Mouse (Mus musculus): ENCODE results near the gene Hs3st4.

The Hs3st4 gene

GRCm38 (mm10) chr7:123982461-123983038, at the start of gene Hs3st4:
Gene Hs3st4, plus strand, starts transcription at chr7:123982869.
- no peak for DNase-seq (ENCODE audit: low spot score)

DNA sequence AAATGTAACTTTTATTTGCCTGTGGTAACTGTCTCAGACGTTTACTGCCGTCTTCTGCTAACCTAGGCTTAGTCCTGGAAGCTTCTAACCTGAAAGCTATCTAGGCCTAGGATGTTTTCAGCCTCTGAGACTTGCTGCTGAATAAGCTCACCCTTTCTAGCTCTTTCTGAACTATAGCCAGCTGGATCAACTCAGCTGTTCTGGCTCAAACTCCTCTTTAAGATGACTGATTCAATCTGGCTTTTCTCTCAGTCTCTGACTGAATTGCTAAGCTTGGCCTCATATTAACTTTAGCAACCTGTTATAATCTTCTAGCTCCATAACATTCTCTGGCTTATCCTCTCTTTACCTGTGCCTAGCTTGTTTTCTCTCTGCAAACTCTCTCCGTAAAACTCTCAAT, 35.8 kb upstream of the Hs3st4 start:
- DNase-seq (ENCODE audit: low spot score): no peak

- DNase-seq (ENCODE audit: low spot score): no peak
These were observed 19.6 kb upstream of the Hs3st4 start for GRCm38 (mm10) chr7:123963021-123963420.

DNA sequence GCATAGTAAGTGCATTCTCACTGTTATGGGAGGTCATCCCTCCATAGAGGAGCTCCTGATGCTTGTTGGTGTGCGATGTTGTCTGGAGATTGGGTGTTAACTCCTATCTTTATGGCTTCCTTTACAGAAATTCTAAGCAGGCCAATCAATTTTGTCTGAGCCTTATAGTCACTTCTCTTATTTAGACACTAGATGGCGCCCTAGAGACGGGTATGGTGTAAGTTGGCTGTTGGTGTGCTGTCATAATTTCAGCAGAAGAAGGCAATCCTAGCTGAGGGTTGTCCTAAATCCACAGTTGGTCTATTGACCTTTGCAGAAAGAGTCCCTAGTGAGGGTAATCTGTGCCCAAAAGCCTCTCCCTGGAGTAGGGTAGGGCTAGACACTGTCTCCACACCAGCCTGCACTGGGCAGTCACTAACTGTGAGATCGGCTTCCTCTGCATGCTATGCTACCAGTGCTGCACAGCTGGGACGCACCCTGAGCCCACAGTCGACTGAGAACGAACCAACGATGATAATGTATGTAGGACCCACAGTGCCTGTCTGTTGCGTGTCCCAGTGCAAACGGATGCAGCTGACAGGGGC, 18.0 kb upstream of the Hs3st4 start:
- no peak for DNase-seq (ENCODE audit: low spot score)

- no peak for DNase-seq (ENCODE audit: low spot score)
These were observed 17.2 kb upstream of the Hs3st4 start for GRCm38 (mm10) chr7:123965515-123965914.

GRCm38 (mm10) chr7:123975441-123975840, 7.2 kb upstream of the Hs3st4 start:
- DNase-seq (ENCODE audit: low spot score): no peak

DNA sequence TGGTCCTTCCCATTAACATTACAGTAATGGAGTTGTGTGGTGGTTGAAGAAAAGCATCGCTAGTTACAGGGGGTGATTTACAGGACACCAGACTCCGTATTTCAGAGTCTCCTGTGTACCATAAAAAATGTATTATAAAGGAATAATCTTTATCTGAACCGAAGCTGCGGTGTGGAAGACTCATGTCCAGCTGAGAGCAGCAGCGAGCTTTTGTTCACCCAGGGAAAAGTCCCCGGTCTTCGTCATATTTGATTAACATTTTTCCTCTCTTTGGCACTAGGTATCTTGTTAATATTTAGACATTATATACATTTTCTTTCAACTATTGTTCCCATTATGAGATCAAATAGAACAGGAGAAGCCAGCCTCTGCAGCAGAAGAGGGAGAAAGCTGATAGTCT, 1.2 kb upstream of the Hs3st4 start:
- DNase-seq (ENCODE audit: low spot score): no peak

DNA sequence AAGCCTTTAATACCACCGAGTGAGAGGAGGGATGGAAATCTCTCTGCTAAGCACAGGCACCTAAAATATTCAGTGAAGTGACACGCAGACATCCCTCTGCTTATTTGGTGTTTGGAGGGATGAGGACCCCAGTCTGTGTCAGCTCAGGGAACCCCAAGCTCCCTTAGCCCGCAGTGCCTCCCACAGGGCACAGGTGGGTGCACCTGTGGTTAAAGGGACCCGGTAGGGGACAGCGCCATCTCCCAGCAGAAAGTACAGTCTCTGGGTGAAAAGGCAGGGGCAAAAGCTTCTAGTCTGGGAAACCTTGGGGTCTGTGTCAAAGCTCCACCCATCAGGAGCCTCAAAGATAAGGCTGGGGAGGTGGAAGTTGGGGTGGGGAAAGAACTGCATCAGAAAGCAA, 659 bp upstream of the Hs3st4 start:
- no peak for DNase-seq (ENCODE audit: low spot score)

DNA sequence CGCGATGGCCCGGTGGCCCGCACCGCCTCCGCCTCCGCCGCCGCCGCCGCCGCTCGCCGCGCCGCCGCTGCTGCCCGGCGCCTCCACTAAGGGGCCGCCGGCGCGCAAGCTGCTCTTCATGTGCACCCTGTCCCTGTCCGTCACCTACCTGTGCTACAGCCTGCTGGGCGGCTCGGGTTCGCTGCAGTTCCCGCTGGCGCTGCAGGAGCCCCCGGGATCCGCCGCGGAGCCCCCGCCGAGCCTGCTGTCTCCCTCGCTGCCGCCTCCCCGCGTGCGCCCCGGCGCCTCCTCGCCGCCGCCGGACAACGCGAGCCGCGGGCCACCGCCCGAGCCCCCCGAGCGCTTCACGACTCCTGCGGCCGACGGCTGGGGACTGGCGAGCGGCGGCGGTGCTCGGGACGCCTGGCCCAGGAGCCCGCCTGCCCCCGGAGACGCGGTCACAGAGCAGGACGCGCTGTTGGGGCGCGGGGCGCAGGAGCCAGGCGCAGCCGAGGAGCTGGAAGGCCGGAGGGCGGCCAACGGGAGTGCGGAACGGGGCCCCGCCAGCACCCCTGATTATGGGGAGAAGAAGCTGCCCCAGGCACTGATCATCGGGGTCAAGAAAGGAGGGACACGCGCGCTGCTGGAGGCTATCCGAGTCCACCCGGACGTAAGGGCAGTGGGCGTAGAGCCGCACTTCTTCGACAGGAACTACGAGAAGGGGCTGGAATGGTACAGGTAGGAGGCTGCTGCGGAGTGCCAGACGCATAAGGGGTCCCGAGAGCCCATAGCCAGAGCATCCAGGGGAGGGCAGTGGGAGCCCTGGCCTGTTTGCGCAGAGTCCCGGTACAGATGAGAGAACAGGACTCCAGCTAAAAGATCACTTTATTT, 743 bp downstream of the Hs3st4 start:
- DNase-seq (ENCODE audit: low spot score): no peak

DNA sequence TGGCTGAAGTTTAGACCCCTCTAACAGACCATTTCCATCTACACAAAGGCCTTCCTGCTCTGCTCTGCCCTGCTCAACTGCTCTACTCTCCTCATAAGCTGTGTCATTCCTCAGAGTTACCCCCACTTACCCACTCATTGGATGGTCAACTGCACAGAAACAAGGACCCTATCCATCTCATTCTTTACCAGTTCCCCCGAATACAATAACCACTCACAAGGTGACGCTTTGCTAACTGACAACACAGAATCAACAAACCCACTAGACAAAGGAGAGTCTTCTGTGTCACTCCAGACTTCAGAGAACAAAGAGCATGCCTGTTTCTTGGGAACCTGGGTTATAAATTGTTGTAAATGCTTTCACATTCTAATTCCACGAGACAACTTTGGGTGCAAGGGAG, 9.5 kb downstream of the Hs3st4 start:
- no peak for DNase-seq (ENCODE audit: low spot score)

GRCm38 (mm10) chr7:123997266-123997665, 14.6 kb downstream of the Hs3st4 start:
- DNase-seq (ENCODE audit: low spot score): no peak

GRCm38 (mm10) chr7:123998601-123999000, 15.9 kb downstream of the Hs3st4 start:
- DNase-seq (ENCODE audit: low spot score): no peak

- no peak for DNase-seq (ENCODE audit: low spot score)
These were observed 44.2 kb downstream of the Hs3st4 start for GRCm38 (mm10) chr7:124026908-124027307.

DNA sequence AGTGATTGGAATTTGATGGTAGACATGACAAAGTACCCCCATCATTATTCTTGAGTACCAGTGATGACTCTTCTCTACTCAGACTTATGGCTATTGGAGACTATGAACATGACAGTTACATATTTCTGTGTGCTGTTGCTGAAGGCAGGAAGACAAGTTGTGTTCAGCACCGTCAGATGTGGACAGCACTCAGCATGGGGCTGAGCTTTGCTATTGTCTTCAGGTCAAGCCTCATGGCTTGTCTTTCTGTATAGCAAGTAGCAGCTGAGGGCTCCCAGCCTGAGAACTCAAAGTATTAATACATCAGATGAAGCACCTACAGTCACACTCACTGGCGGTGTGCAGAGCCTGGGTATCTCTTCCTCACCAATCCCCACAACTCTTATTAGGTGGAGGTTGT, 49.6 kb downstream of the Hs3st4 start:
- DNase-seq (ENCODE audit: low spot score): no peak

GRCm38 (mm10) chr7:124033332-124033731, 50.7 kb downstream of the Hs3st4 start:
- DNase-seq (ENCODE audit: low spot score): no peak

DNA sequence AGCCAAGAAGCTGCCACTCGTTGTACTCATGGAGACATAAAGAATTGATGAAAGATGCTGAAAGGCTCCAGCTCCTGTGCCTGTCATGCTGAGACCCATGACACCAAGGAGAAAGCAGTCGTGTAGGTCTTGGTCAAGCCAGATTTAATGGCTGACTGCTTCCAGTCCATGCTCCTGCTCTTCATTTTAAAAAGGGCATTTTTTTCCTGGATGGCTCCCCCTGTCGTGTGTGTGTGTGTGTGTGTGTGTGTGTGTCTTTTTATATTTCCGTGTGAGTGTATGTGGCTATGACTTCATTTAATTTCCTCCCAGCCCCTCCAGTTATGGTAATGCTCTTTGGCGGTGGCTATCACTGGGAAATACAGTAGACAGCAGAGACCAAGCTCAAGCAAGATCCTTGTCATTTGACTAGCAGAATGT, 54.6 kb downstream of the Hs3st4 start:
- no peak for DNase-seq (ENCODE audit: low spot score)

DNA sequence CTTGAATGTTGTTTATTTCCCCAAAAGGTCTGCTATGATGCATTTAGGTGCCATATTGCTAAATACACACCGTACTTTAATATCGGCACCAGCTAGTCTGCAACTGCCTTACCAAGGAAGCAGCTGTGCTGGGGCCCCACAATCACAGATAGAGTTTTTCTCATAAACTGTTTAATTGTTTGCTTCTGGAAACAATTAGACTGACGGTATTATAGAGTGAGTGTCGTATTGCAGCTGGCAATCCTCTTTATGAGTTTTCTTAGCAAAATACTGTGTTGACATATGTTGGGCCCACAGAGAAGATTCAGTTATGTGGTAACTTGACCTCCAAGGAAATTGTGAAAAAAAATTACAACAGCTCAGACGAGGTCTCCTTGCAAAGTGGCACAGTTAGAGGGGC, 56.5 kb downstream of the Hs3st4 start:
- DNase-seq (ENCODE audit: low spot score): no peak

DNA sequence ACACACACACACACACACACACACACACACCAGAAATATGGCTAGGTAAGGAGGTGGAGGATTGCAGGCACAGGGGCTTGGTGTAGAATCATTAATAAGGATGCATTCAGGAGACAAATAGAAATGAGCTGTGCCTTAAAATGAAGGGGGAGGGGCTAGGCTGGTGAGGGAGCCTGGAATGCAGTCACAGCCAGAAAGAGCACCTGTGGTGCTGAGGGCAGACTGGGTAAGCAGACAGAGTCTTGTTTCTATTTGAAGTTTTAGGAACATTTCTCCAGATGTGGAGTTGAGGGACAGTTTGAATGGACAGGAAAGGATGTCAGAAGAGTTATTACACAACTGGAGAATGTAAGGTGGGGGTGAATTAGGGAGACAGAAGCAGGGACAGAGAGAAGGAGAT, 64.7 kb downstream of the Hs3st4 start:
- no peak for DNase-seq (ENCODE audit: low spot score)

GRCm38 (mm10) chr7:124048971-124049370, 66.3 kb downstream of the Hs3st4 start:
- DNase-seq (ENCODE audit: low spot score): no peak

GRCm38 (mm10) chr7:124050421-124050820, 67.8 kb downstream of the Hs3st4 start:
- no peak for DNase-seq (ENCODE audit: low spot score)

- no peak for DNase-seq (ENCODE audit: low spot score)
These were observed 101.1 kb downstream of the Hs3st4 start for GRCm38 (mm10) chr7:124083741-124084140.

DNA sequence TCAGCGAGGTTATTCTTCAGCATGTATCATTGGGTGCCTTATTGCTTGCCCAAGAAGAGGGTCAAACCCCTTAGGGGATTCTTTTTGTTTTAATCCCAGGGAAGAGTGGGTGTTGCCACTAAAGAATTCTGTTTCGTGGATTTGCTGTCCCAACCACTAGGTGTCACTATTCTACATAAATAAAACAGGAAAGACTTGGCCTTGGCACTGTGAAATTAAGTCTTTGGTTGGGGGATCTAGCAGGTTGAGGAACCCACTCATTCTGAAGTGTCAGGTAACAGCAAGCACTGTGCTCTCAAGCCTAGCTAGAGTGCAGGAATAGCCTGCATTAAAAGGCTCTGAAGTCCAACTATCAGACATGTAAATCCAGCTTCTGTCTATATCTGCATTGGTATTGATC, 146.3 kb downstream of the Hs3st4 start:
- peak; percentile 29 for DNase-seq (ENCODE audit: low spot score)

- DNase-seq (ENCODE audit: low spot score): peak; percentile 17
These were observed 148.6 kb downstream of the Hs3st4 start for GRCm38 (mm10) chr7:124131312-124131711.
